Mouse (Mus musculus) testis, adult 2 months (tissue): ENCODE measurements at regions not wholly inside any gene's neighbourhood (a gene's known extent, or its start where the extent isn't known, plus 50 kb on each side); places are given as distances from the start of the nearest gene placed in this dataset.
"Not testable (repeated sequence)": the region's sequence is repeated elsewhere in the genome, so short reads cannot be mapped to it uniquely, and the experiment has no call there.

Source experiments
- H3K27ac ChIP-seq: fragments of 200-500 bp; 2 replicates; pipeline ENCODE4 v1.5.1; 2012; ENCODE audit warnings: low read depth, low read length; ENCODE audit not compliant: control insufficient read depth, insufficient read depth
- H3K27me3 ChIP-seq: fragments of 200-500 bp; 2 replicates; pipeline ENCODE4 v1.6.1; 2012; ENCODE audit warnings: mild to moderate bottlenecking, low read length, moderate library complexity; ENCODE audit not compliant: control insufficient read depth, insufficient read depth
- H3K36me3 ChIP-seq: fragments of 200-500 bp; 2 replicates; pipeline ENCODE4 v1.6.1; 2012; ENCODE audit warnings: mild to moderate bottlenecking, low read length; ENCODE audit not compliant: control insufficient read depth, insufficient read depth
- H3K4me1 ChIP-seq: fragments of 200-500 bp; 2 replicates; pipeline ENCODE4 v1.6.1; 2012; ENCODE audit warnings: low read length; ENCODE audit not compliant: control insufficient read depth, insufficient read depth
- H3K4me3 ChIP-seq: fragments of 200-500 bp; 2 replicates; pipeline ENCODE4 v1.5.1; 2012; ENCODE audit warnings: low read depth, mild to moderate bottlenecking, low read length, moderate library complexity, mixed read lengths; ENCODE audit not compliant: control insufficient read depth
- CTCF ChIP-seq: fragments of 200-500 bp; IDR thresholded peaks from 2 replicates; pipeline ENCODE4 v1.5.1; 2012; ENCODE audit warnings: low read depth, mild to moderate bottlenecking, inconsistent platforms, low read length, moderate library complexity; ENCODE audit not compliant: control insufficient read depth, insufficient read depth, insufficient replicate concordance
- POLR2A ChIP-seq: fragments of 200-500 bp; IDR thresholded peaks from 2 replicates; pipeline ENCODE4 v1.6.1; 2012; ENCODE audit warnings: low read depth, mild to moderate bottlenecking, inconsistent platforms, low read length, moderate library complexity; ENCODE audit not compliant: control insufficient read depth

DNA sequence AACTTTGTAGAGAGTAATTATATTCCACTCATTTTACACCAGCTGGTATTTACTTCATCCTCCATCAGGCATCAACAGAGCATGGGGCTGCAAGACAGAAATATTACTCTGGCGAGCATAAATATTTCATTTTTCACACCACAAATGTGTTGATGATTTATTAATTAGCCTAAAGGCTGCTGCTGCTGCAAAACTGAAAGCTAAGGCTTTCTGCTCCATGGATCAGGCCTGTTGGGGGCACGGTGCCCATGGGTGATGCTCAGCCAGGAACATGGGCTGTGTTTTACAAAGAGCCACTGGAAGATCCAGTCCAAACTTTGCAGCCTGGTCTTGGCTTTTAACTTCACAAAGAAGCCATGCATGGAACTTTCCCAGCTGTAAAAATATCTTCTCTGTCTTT, 167.4 kb downstream of the 4930474N05Rik start:
- Histone ChIP-seq H3K27ac (no peak overlapping the region), H3K4me1 (no peaks in the 10 kb centered on the region), H3K27me3 (no peaks in the 10 kb centered on the region), H3K4me3 (no peak overlapping the region), H3K36me3 (no peaks in the 10 kb centered on the region)
- TF ChIP-seq POLR2A (no peak), CTCF (no peak)

DNA sequence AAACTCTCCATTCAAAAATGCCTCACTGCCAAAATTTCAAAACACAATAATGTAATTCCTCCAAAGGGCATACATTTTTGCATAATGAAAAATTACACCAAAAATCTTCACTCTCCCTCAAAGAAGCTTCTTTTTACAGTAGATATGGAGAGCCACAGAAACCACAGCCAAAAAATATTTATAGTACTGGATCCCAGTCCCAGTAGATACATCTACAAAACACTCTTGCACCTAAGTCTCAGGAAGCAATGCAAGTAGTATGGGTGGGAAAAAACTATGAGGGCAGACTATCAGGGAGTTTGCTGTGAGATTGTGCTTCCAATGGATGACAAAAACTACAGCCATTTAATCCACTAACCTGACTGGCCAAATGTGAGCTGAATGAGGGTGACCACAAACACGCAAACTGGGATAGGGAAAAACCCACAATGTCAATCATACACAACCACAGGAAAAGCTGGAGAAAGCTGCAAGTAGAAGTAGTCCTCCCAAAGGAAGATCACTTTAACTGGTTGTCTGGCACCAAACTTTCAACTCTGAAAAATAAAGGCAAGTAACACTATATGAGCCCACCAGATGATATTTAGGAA, 189.2 kb downstream of the 4930474N05Rik start:
- H3K4me3 ChIP-seq, result no peak overlapping the region
- H3K36me3 ChIP-seq, result no peaks in the 10 kb centered on the region
- H3K27ac ChIP-seq, result no peak overlapping the region
- H3K27me3 ChIP-seq, result no peaks in the 10 kb centered on the region
- no peak for TF ChIP-seq POLR2A
- no peak for TF ChIP-seq CTCF
- H3K4me1 ChIP-seq, result no peaks in the 10 kb centered on the region

GRCm38 (mm10) chr14:36288697-36289286, 194.1 kb downstream of the 4930474N05Rik start:
- H3K4me1 ChIP-seq, result no peaks in the 10 kb centered on the region
- no peak for TF ChIP-seq POLR2A
- TF ChIP-seq CTCF, result no peak
- no peaks in the 10 kb centered on the region for H3K36me3 ChIP-seq
- no peak overlapping the region for H3K27ac ChIP-seq
- H3K4me3 ChIP-seq, result no peak overlapping the region
- H3K27me3 ChIP-seq, result no peaks in the 10 kb centered on the region

DNA sequence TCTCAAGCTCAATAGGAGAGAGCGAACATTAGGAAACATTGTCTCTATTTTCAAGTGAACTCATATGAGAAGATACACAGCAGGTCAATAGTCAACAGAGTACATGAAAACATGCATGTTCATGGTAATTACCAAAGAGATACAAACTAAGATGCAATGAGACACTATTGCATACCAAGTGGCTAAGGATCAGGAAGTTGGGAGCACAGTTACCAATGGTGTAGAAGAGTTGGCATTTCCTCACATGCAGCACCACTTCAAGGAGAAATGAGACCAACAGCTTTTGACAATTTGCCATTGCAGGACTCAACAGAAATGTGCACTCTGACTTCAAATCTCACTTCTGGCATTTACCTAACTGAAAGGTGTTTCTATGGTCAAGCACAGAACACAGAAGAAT, 215.6 kb downstream of the 4930474N05Rik start:
- TF ChIP-seq POLR2A (no peak), CTCF (no peak)
- Histone ChIP-seq H3K27me3 (no peaks in the 10 kb centered on the region), H3K4me3 (no peak overlapping the region), H3K4me1 (no peaks in the 10 kb centered on the region), H3K27ac (no peak overlapping the region), H3K36me3 (no peaks in the 10 kb centered on the region)

GRCm38 (mm10) chr14:36314673-36315072, 220.0 kb downstream of the 4930474N05Rik start:
- H3K27me3 ChIP-seq, H3K4me3 ChIP-seq, H3K27ac ChIP-seq, H3K4me1 ChIP-seq, H3K36me3 ChIP-seq: not testable (repeated sequence)

DNA sequence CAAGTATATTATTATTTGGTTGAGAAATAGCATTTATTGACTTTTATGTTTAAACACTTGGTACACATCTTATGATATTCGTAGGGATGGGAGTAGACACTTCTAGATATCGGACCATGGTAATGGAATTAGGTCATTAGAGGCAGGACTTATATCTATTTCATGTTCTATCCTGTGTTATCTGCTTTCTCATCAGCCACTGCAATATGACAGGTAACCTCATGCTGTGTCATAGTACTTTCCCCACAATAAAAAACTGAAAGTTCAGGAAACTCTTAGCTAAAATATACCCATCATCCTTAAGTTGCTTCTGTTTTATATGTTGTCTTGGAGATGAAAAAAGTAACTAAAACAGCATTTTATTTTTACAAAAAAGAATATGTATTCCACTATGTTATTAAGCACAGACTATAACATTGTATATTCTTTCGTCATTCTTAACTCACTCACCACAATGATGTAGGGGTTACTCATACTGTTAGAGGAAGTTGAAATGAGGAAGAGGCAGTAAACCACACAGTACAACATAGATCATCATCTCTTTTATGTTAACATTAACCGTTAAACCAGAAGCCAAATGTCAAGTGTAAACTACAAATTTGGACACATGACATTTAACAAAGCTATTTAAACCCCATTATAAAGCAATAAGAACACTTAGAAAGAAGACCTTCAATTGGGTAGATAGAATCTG, 221.8 kb downstream of the 4930474N05Rik start:
- H3K4me3 ChIP-seq, result no peak overlapping the region
- H3K36me3 ChIP-seq, result no peaks in the 10 kb centered on the region
- H3K27me3 ChIP-seq, result no peaks in the 10 kb centered on the region
- no peaks in the 10 kb centered on the region for H3K4me1 ChIP-seq
- TF ChIP-seq CTCF (no peak), POLR2A (no peak)
- no peak overlapping the region for H3K27ac ChIP-seq

GRCm38 (mm10) chr14:36328258-36328891, 233.7 kb downstream of the 4930474N05Rik start:
- no peaks in the 10 kb centered on the region for H3K4me1 ChIP-seq
- TF ChIP-seq CTCF (no peak), POLR2A (no peak)
- H3K4me3 ChIP-seq, result no peak overlapping the region
- H3K27ac ChIP-seq, result no peak overlapping the region
- H3K27me3 ChIP-seq, result no peaks in the 10 kb centered on the region
- H3K36me3 ChIP-seq, result no peaks in the 10 kb centered on the region
